Mouse (Mus musculus): Measurements from ENCODE around the gene Zbtb20.

DNA sequence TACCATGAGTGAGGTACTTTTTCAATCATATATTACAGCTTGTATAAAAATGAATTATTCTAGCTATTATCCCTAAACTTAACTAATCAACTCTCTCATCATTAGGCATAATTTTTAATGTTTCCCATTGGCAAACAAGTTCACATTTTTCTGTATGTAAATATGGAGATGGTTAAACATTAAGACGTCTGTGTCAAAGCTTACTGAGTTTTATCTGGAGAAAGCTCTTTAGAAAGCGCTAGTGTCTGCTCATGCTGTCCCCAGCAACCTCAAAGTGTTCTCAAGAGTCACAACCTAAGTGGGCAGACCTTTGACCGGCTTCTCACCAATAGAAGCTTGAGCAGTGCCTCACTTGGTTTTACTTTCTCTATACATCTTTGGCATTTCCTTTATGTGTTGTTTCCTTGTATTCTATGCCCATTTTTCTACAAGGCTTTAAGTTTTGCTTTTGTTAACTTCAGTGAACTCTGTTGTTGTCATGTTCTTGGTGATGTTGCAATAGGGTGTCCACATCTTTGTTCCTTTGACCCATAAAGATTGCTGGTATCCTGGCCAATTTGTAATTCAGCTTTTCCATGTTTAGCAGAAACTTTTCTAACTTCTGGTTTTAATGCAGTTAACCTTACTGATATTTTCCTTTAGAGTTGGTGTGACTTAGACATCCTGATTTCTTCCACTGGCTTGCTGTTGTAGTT, 522.1 kb downstream of the Zbtb20 start:
- TF ChIP-seq EP300 (IDR thresholded peaks at IDR 0.05; ENCODE audit: low read depth) (no peak), CTCF (IDR thresholded peaks at IDR 0.05; ENCODE audit: low read depth) (no peak)

Data from liver, embryonic 14.5 days (tissue).